Mouse (Mus musculus): ENCODE measurements at regions not wholly inside any gene's neighbourhood (a gene's known extent, or its start where the extent isn't known, plus 50 kb on each side); places are given as distances from the start of the nearest gene placed in this dataset.

DNA sequence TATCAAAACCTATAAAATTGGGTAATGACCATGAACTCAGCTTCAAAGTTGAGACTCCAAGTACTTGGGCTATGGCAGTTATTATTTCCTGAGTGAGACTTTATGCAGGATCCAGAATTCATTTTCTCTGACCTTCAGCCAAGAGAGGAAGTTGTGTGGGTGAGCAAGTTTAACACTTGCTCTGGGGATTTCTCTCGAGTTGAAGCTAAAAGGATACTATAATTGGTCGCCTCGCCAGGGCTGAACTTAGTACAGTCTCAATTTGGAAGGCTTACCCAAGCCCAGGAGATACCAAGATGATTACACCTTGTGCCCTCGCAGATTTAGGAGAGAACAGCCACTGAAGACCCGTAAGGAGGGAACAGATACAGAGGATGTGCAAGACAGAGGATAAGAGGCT, 570.4 kb upstream of the Atp2b1 start:
- TF ChIP-seq CTCF (IDR thresholded peaks at IDR 0.05; ENCODE audit: borderline replicate concordance, insufficient read depth, low read depth, low read length) (no peak), POLR2A (IDR thresholded peaks at IDR 0.05; ENCODE audit: borderline replicate concordance, insufficient read depth, low read length) (no peak)

All from cerebellum, adult 2 months (tissue).